Mouse (Mus musculus): ENCODE data around the gene Syt2. TPM values are rescaled to one million over a fixed set of nuclear protein-coding genes. Genes with fewer than 3 reads are reported as not detected.

Syt2 gene
- polyA plus RNA-seq, 1 experiment, result 1.1 TPM

DNA sequence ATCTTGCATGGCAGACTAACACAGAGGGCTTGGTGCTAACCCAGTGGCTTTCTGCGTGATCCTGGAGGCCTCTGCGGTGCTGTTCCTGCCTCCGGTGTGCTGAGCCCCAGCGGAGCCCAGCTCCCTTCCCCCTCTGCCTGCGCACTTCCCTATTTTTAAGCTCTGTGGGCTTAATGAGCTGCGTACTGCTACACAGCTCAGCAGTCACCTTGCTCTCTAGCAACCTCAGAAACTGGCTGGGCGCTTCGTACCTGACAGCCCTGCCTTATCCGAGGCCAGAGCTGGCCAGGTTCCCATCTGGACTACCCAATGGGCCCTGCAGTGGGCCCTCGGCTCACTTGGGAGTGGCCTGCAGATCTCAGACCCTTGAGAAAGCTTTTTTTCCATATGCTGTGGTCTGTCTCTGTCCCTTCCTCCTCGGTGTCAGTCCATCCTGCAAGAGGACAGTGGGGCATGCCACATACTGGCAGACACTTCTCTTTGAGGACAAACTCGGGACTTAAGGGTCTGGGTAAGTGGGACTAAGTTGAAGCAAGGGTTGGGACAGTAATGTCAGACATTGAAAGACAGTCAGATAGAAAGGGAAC lies 73.3 kb downstream of the Syt2 start:
- Histone ChIP-seq H3K36me3 (ENCODE audit: control insufficient read depth, insufficient read depth, low read length) (no peaks in the 10 kb centered on the region), H3K27me3 (replicated peaks; ENCODE audit: control insufficient read depth, insufficient read depth, low read length) (no peaks in the 10 kb centered on the region), H3K27ac (ENCODE audit: insufficient read depth, low read depth, low read length) (no peak overlapping the region), H3K4me3 (ENCODE audit: insufficient read depth, low read depth, low read length) (no peak overlapping the region), H3K4me1 (ENCODE audit: control insufficient read depth, insufficient read depth, low read length) (no peaks in the 10 kb centered on the region)
- 54% methylated on average over 12 of the region's 12 CpGs for WGBS
- peak; percentile 13 for DNase-seq
- TF ChIP-seq CTCF (conservative IDR thresholded peaks at IDR 0.05; ENCODE audit: insufficient read depth, insufficient read length, low read depth, low read length), result no peak
- no peak for TF ChIP-seq POLR2A (IDR thresholded peaks at IDR 0.05; ENCODE audit: low read depth, low read length)

DNA sequence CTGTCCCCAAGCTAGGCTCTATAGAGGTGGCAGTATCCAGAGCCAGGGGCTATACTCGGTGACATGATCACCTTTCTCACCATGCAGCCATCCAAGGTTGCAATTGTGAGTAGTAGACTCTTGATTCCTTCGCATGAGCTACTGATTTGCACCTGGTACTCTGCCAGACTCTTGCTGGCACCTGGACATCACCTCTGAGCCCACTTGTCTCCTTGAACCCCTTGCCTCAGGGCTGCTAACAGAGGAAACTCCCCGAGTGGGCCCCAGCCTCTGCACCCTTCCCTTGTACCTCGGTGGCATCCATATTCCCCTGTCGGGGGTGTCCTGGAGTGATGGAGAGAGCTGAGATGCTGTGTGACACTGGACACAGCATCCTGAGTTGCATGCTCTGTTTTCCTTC lies 75.0 kb downstream of the Syt2 start:
- TF ChIP-seq POLR2A (IDR thresholded peaks at IDR 0.05; ENCODE audit: low read depth, low read length) (no peak), CTCF (conservative IDR thresholded peaks at IDR 0.05; ENCODE audit: insufficient read depth, insufficient read length, low read depth, low read length) (no peak)
- no peak overlapping the region for H3K4me3 ChIP-seq (ENCODE audit: insufficient read depth, low read depth, low read length)

DNA sequence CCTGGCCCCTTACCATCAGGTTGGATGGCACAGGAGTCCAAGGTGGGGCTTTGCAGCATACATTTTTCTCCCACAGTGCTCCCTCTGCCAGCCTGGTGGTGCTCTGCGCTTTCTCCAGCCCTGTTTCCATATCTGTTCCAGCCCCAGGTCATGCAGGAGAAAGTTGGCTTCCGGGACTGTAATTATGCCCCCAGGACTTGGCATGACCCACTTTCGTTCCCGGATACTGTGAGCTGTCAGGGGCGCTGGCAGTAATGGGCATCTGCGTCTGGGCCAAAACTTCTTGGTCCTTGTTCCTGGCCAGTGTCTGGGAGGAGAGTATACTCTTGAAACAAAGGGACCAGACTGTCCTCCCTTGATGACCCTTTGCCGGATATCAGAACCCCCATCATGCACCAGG lies 76.4 kb downstream of the Syt2 start:
- H3K4me1 ChIP-seq (ENCODE audit: control insufficient read depth, insufficient read depth, low read length), result no peaks in the 10 kb centered on the region
- H3K4me3 ChIP-seq (ENCODE audit: insufficient read depth, low read depth, low read length), result no peak overlapping the region
- H3K36me3 ChIP-seq (ENCODE audit: control insufficient read depth, insufficient read depth, low read length), result no peaks in the 10 kb centered on the region
- DNase-seq, result no peak
- TF ChIP-seq CTCF (conservative IDR thresholded peaks at IDR 0.05; ENCODE audit: insufficient read depth, insufficient read length, low read depth, low read length), result no peak
- no peak for TF ChIP-seq POLR2A (IDR thresholded peaks at IDR 0.05; ENCODE audit: low read depth, low read length)
- WGBS, result 80% methylated on average over 7 of the region's 7 CpGs
- no peak overlapping the region for H3K27ac ChIP-seq (ENCODE audit: insufficient read depth, low read depth, low read length)
- no peaks in the 10 kb centered on the region for H3K27me3 ChIP-seq (replicated peaks; ENCODE audit: control insufficient read depth, insufficient read depth, low read length)

More for the DNA sequence above, 75.0 kb downstream of the Syt2 start:
- WGBS, result 83% methylated on average over 5 of the region's 5 CpGs
- Histone ChIP-seq H3K27ac (ENCODE audit: insufficient read depth, low read depth, low read length) (no peak overlapping the region), H3K4me1 (ENCODE audit: control insufficient read depth, insufficient read depth, low read length) (no peaks in the 10 kb centered on the region), H3K27me3 (replicated peaks; ENCODE audit: control insufficient read depth, insufficient read depth, low read length) (no peaks in the 10 kb centered on the region), H3K36me3 (ENCODE audit: control insufficient read depth, insufficient read depth, low read length) (no peaks in the 10 kb centered on the region)
- DNase-seq, result no peak

DNA sequence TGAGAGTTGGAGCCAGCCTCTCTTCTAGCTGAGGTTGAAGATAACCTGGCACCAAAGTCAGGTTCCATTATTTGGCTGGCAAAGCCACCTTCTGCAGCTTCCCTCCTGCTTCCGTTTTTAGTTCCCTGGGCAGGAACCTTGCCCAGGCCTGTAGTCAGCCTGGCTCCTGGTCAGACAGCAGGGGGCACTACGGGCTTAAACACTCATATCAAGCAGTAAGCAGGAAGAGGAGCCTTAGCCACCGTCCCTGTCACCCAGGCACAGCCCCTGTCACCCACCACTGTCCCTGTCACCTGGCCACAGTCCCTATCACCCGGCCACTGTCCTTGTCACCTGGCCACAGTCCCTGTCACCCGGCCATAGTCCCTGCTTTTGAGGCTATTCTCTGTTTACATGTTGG lies 78.8 kb downstream of the Syt2 start:
- H3K27ac ChIP-seq (ENCODE audit: insufficient read depth, low read depth, low read length), result no peak overlapping the region
- H3K4me1 ChIP-seq (ENCODE audit: control insufficient read depth, insufficient read depth, low read length), result no peaks in the 10 kb centered on the region
- no peaks in the 10 kb centered on the region for H3K27me3 ChIP-seq (replicated peaks; ENCODE audit: control insufficient read depth, insufficient read depth, low read length)
- no peaks in the 10 kb centered on the region for H3K36me3 ChIP-seq (ENCODE audit: control insufficient read depth, insufficient read depth, low read length)
- DNase-seq, result peak; percentile 36
- no peak overlapping the region for H3K4me3 ChIP-seq (ENCODE audit: insufficient read depth, low read depth, low read length)
- 59% methylated on average over 5 of the region's 5 CpGs for WGBS
- TF ChIP-seq POLR2A (IDR thresholded peaks at IDR 0.05; ENCODE audit: low read depth, low read length), result no peak
- TF ChIP-seq CTCF (conservative IDR thresholded peaks at IDR 0.05; ENCODE audit: insufficient read depth, insufficient read length, low read depth, low read length), result peak; percentile 66

DNA sequence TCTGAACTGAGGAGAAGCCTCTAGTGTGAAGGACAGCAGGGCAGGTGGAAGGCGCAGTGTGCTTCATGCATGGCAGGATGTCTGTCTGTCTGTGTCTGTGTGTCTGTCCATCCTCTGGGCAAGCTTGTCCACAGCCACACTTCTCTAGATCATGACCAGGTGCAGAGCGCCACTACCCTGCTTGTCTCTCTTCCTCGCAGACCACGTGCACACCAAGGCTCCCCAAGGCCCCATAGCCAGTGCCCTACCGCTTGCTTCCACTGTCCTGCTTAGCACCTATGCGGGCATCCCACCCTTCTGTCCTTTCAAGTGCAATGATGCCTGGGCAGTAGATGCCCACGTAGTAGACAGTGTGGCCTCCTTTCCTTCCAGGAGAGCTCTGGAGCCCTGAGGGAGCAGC lies 80.0 kb downstream of the Syt2 start:
- DNase-seq, result no peak
- no peaks in the 10 kb centered on the region for H3K36me3 ChIP-seq (ENCODE audit: control insufficient read depth, insufficient read depth, low read length)
- 90% methylated on average over 7 of the region's 7 CpGs for WGBS
- H3K4me1 ChIP-seq (ENCODE audit: control insufficient read depth, insufficient read depth, low read length), result no peaks in the 10 kb centered on the region
- no peak overlapping the region for H3K4me3 ChIP-seq (ENCODE audit: insufficient read depth, low read depth, low read length)
- H3K27me3 ChIP-seq (replicated peaks; ENCODE audit: control insufficient read depth, insufficient read depth, low read length), result no peaks in the 10 kb centered on the region
- H3K27ac ChIP-seq (ENCODE audit: insufficient read depth, low read depth, low read length), result no peak overlapping the region
- no peak for TF ChIP-seq CTCF (conservative IDR thresholded peaks at IDR 0.05; ENCODE audit: insufficient read depth, insufficient read length, low read depth, low read length)
- no peak for TF ChIP-seq POLR2A (IDR thresholded peaks at IDR 0.05; ENCODE audit: low read depth, low read length)

DNA sequence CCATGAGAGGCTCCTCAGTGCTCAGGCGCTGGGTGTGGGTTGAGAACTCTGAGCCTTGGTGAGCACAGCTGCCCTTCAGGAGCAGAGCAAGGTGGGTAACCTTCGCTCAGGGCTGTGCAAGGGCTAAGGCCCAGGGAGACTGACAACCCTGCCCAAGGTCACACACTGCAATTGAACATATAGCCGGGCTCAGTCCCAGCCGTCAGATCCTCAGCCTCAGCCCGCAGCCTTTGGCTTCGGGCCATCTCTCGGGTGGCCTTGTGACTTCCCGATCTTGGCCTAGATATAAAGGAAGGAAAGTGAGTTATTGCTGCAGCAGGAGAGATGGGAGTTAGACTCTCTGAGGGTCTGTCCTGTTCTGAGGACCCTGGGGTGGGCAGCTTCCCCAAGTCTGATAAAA lies 80.8 kb downstream of the Syt2 start:
- Histone ChIP-seq H3K4me3 (ENCODE audit: insufficient read depth, low read depth, low read length) (no peak overlapping the region), H3K27ac (ENCODE audit: insufficient read depth, low read depth, low read length) (no peak overlapping the region), H3K36me3 (ENCODE audit: control insufficient read depth, insufficient read depth, low read length) (no peaks in the 10 kb centered on the region), H3K27me3 (replicated peaks; ENCODE audit: control insufficient read depth, insufficient read depth, low read length) (no peaks in the 10 kb centered on the region), H3K4me1 (ENCODE audit: control insufficient read depth, insufficient read depth, low read length) (no peaks in the 10 kb centered on the region)
- peak; percentile 27 for DNase-seq
- no peak for TF ChIP-seq CTCF (conservative IDR thresholded peaks at IDR 0.05; ENCODE audit: insufficient read depth, insufficient read length, low read depth, low read length)
- 40% methylated on average over 8 of the region's 8 CpGs for WGBS

DNA sequence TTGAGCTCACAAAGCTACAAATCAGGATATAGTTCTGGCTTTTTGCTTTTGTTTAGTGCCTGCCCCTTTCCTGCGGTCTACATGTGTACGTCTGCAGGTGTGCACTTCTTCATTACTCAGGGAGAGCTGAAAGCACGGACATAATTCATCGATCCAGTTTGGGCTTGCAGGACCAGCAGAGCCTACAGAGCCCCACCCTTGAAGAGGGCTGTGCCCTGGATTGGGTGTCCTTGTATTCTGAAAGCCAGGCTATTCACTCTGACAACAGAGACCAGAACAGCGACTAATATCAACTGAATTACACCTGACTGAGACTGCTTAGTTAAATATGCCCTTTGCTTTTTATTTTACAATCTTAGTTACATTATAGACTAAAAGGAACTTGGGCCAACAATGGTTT lies 87.2 kb downstream of the Syt2 start:
- no peak overlapping the region for H3K4me3 ChIP-seq (ENCODE audit: insufficient read depth, low read depth, low read length)
- TF ChIP-seq POLR2A (IDR thresholded peaks at IDR 0.05; ENCODE audit: low read depth, low read length), result no peak
- no peak for TF ChIP-seq CTCF (conservative IDR thresholded peaks at IDR 0.05; ENCODE audit: insufficient read depth, insufficient read length, low read depth, low read length)
- H3K36me3 ChIP-seq (ENCODE audit: control insufficient read depth, insufficient read depth, low read length), result no peaks in the 10 kb centered on the region
- H3K27me3 ChIP-seq (replicated peaks; ENCODE audit: control insufficient read depth, insufficient read depth, low read length), result no peaks in the 10 kb centered on the region
- H3K27ac ChIP-seq (ENCODE audit: insufficient read depth, low read depth, low read length), result no peak overlapping the region
- 90% methylated on average over 5 of the region's 5 CpGs for WGBS
- H3K4me1 ChIP-seq (ENCODE audit: control insufficient read depth, insufficient read depth, low read length), result no peaks in the 10 kb centered on the region
- DNase-seq, result no peak

Data from kidney, adult 2 months (tissue).